Mouse (Mus musculus) ES-E14 (cell line): ENCODE results near the gene Arhgap1.

Experiments used
- CHD2 ChIP-seq: IDR thresholded peaks from 2 replicates; pipeline ENCODE4 v1.6.1; 2014; ENCODE audit warnings: mild to moderate bottlenecking, low read depth, low read length, inconsistent platforms
- MAFK ChIP-seq: IDR thresholded peaks from 2 replicates; pipeline ENCODE4 v1.6.1; 2014; ENCODE audit warnings: mild to moderate bottlenecking, low read depth, low read length, inconsistent platforms; ENCODE audit not compliant: insufficient read depth
- ZNF384 ChIP-seq: IDR thresholded peaks from 2 replicates; pipeline ENCODE4 v1.6.1; 2012; ENCODE audit warnings: low read depth, low read length, inconsistent platforms

GRCm38 (mm10) chr2:91676961-91677360 lies 27.3 kb downstream of the Arhgap1 start:
- no peak for TF ChIP-seq ZNF384
- TF ChIP-seq MAFK, result no peak
- TF ChIP-seq CHD2, result no peak
